Mouse (Mus musculus): ENCODE data around the gene Igtp. TPM values are rescaled to one million over a fixed set of nuclear protein-coding genes. Genes with fewer than 3 reads are reported as not detected.

The Igtp gene
- total RNA-seq, 4 experiments from 2014 or later, result 2.4 to 5.5 (median 3.6) TPM

Other genes with a start within 250 kb of the Igtp start
- gene Larp1, start 190.5 kb upstream of the Igtp start, total RNA-seq (2022), result 10 to 100 TPM; 91.6 to 96.7 (median 94.3) TPM
- gene Gm12248, start 106.4 kb upstream of the Igtp start, total RNA-seq (2022), result not detected
- 10 to 100 TPM; 54.0 to 57.5 (median 55.3) TPM for gene Cnot8, start 95.4 kb upstream of the Igtp start, total RNA-seq (2022)
- gene Gemin5, start 31.0 kb upstream of the Igtp start, total RNA-seq (2022), result 10 to 100 TPM; 19.6 to 23.5 (median 20.0) TPM
- gene Mrpl22, start 27.9 kb upstream of the Igtp start, total RNA-seq (2022), result 10 to 100 TPM; 30.8 to 33.8 (median 32.8) TPM
- gene Irgm2, start 62 bp downstream of the Igtp start, total RNA-seq (2022), result 1 to 10 TPM; 2.3 to 4.6 (median 3.1) TPM
- not detected for gene 4930438A08Rik, start 75.2 kb downstream of the Igtp start, total RNA-seq (2022)
- gene Zfp692, start 107.5 kb downstream of the Igtp start, total RNA-seq (2022), result 10 to 100 TPM; 28.5 to 36.1 (median 32.3) TPM
- 10 to 100 TPM; 39.8 to 56.6 (median 45.4) TPM for gene Zfp672, start 130.8 kb downstream of the Igtp start, total RNA-seq (2022)
- gene Sh3bp5l, start 131.2 kb downstream of the Igtp start, total RNA-seq (2022), result 10 to 100 TPM; 37.3 to 57.0 (median 44.8) TPM
- gene Lypd8, start 179.5 kb downstream of the Igtp start, total RNA-seq (2022), result under 1 TPM in 1 of 4 experiments, not detected in 3; 0.29 TPM
- not detected for gene 1810065E05Rik, start 221.6 kb downstream of the Igtp start, total RNA-seq (2022)
- gene Gm12253, start 233.0 kb downstream of the Igtp start, total RNA-seq (2022), result not detected

Measured in layer of hippocampus, adult 8-10 months (tissue).